Mouse (Mus musculus) ES-E14 (cell line): Measurements from ENCODE around the gene Pam. TPM values are rescaled to one million over a fixed set of nuclear protein-coding genes. Genes with fewer than 3 reads are reported as not detected.

Experiments
- DNase-seq: peaks from one replicate; pipeline ENCODE4 v3.0.0-alpha.2; 2013; ENCODE audit warnings: low read depth, low spot score
- H3K27ac ChIP-seq: 2 replicates; pipeline ENCODE4 v1.5.1; 2012; ENCODE audit warnings: low read depth, mild to moderate bottlenecking, low read length, moderate library complexity, mixed read lengths; ENCODE audit not compliant: poor library complexity, insufficient read depth, severe bottlenecking
- H3K36me3 ChIP-seq: 2 replicates; pipeline ENCODE4 v1.6.1; 2012; ENCODE audit warnings: mild to moderate bottlenecking, low read length, moderate library complexity, mixed read lengths; ENCODE audit not compliant: control insufficient read depth, poor library complexity, insufficient read depth, severe bottlenecking
- H3K4me1 ChIP-seq, 2 experiments: fragments of 150-350 bp in 1 of 2; sonication (generic) in 1 of 2; 2 replicates each; pipeline ENCODE4 v1.6.1; 2012; ENCODE audit warnings: low read length in 2 of 2, mild to moderate bottlenecking in 1 of 2, mixed read lengths in 1 of 2; ENCODE audit not compliant: control insufficient read depth in 2 of 2, insufficient read depth in 2 of 2, poor library complexity in 1 of 2
- H3K4me3 ChIP-seq, 2 experiments: fragments of 150-350 bp in 1 of 2; sonication (generic) in 1 of 2; 2 replicates each; pipeline ENCODE4 v1.5.1; 2012; ENCODE audit warnings: low read length in 2 of 2, low read depth in 1 of 2, mild to moderate bottlenecking in 1 of 2, mixed read lengths in 1 of 2; ENCODE audit not compliant: insufficient read depth in 1 of 2, poor library complexity in 1 of 2, severe bottlenecking in 1 of 2
- H3K9ac ChIP-seq: 2 replicates; pipeline ENCODE4 v1.6.1; 2012; ENCODE audit warnings: low read depth, mild to moderate bottlenecking, low read length, mixed read lengths; ENCODE audit not compliant: poor library complexity, insufficient read depth, severe bottlenecking
- H3K9me3 ChIP-seq: fragments of 150-350 bp; sonication (generic); 2 replicates; pipeline ENCODE4 v1.6.1; 2012; ENCODE audit warnings: low read depth, mild to moderate bottlenecking, low read length; ENCODE audit not compliant: control insufficient read depth, insufficient read depth
- CHD2 ChIP-seq: IDR thresholded peaks from 2 replicates; pipeline ENCODE4 v1.6.1; 2014; ENCODE audit warnings: mild to moderate bottlenecking, low read depth, low read length, inconsistent platforms
- HCFC1 ChIP-seq: IDR thresholded peaks from 2 replicates; pipeline ENCODE4 v1.6.1; 2012; ENCODE audit warnings: low read length, inconsistent platforms, borderline replicate concordance; ENCODE audit not compliant: insufficient read depth
- MAFK ChIP-seq: IDR thresholded peaks from 2 replicates; pipeline ENCODE4 v1.6.1; 2014; ENCODE audit warnings: mild to moderate bottlenecking, low read depth, low read length, inconsistent platforms; ENCODE audit not compliant: insufficient read depth
- ZC3H11A ChIP-seq: IDR thresholded peaks from 2 replicates; pipeline ENCODE4 v1.6.1; 2012; ENCODE audit warnings: low read depth, mild to moderate bottlenecking, inconsistent platforms, low read length, borderline replicate concordance
- ZNF384 ChIP-seq: IDR thresholded peaks from 2 replicates; pipeline ENCODE4 v1.6.1; 2012; ENCODE audit warnings: low read depth, low read length, inconsistent platforms
- in situ Hi-C, 2 experiments: fragments of 600-800 bp; cut with MboI; formaldehyde crosslinking; loops; one replicate each; pipeline ENCODE4 v1.15.1; 2025; ENCODE audit warnings: low sequenced_read_pairs in 2 of 2, inconsistent platforms in 1 of 2; ENCODE audit not compliant: unreplicated experiment in 2 of 2
- total RNA-seq: library from RNA; depleted of rRNA; stranded (reverse); fragments of 300-350 nt; gene quantifications from 2 replicates; pipeline ENCODE4 v1.2.3, GENCODE M21; 2012

Pam gene
- total RNA-seq, 1 experiment, result 16.0 TPM

GRCm38 (mm10) chr1:97929415-97930028 is 165.9 kb downstream of the Pam start:
- Histone ChIP-seq H3K9ac (no peak overlapping the region), H3K36me3 (no peaks in the 10 kb centered on the region), H3K27ac (no peak overlapping the region), H3K4me1 (no peaks in the 10 kb centered on the region), H3K4me3 (no peak overlapping the region), H3K9me3 (no peaks in the 10 kb centered on the region)
- DNase-seq, result no peak
- no peak for TF ChIP-seq ZNF384
- TF ChIP-seq CHD2, result no peak
- no peak for TF ChIP-seq HCFC1
- in situ Hi-C loops, result no loop called here

DNA sequence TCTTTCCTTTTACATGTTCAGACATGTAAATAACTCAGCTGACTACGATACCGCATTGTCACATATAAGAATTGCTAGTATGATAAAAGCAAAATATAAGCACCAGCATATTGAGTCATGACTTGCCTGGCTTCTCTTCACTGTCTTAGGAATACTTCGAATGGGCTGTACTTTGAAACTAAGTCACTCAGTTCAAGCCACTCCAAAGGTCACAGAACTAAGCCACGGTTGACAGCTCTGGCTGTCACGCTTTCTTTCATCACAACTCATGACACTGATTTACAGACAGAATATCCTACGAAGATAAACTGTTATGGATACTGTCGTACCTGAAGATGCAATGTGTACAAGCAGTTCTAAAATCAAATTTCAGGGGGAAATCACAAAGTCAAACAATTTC is 168.7 kb downstream of the Pam start:
- TF ChIP-seq HCFC1 (no peak), MAFK (no peak), ZNF384 (no peak), CHD2 (no peak), ZC3H11A (no peak)
- in situ Hi-C loops, result no loop called here
- H3K9me3 ChIP-seq, result no peaks in the 10 kb centered on the region

GRCm38 (mm10) chr1:97926017-97926540 is 169.4 kb downstream of the Pam start:
- TF ChIP-seq HCFC1 (no peak), MAFK (no peak), ZC3H11A (no peak), ZNF384 (no peak), CHD2 (no peak)
- Histone ChIP-seq H3K4me1 (no peaks in the 10 kb centered on the region), H3K27ac (no peak overlapping the region), H3K9ac (no peak overlapping the region), H3K9me3 (no peaks in the 10 kb centered on the region), H3K4me3 (no peak overlapping the region), H3K36me3 (no peaks in the 10 kb centered on the region)
- in situ Hi-C loops, result no loop called here
- no peak for DNase-seq

More for the DNA sequence above, 168.7 kb downstream of the Pam start:
- Histone ChIP-seq H3K36me3 (no peaks in the 10 kb centered on the region), H3K4me3 (no peak overlapping the region), H3K27ac (no peak overlapping the region), H3K9ac (no peak overlapping the region), H3K4me1 (no peaks in the 10 kb centered on the region)
- DNase-seq, result no peak

DNA sequence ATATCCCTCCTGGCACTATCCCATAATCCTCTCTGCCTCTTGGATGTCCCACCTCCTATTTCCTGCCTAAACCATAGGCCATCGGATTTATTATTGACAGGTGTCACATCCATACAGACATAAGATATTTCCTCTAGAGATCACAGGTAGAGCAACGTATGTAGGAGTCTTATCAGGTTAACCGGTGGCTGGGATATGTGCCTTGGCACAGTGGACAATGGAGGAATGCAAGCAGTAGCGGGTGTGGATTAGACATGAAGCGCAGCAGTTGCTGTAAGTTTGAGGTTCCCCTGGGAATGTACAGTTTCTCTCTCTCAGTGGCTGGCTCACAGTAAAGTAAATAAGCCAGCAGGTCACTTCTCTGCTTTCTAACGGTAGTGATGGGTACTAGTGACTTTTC is 173.1 kb downstream of the Pam start:
- H3K4me1 ChIP-seq, result no peaks in the 10 kb centered on the region
- DNase-seq, result no peak
- H3K36me3 ChIP-seq, result no peaks in the 10 kb centered on the region
- TF ChIP-seq ZC3H11A, result no peak
- no peak for TF ChIP-seq CHD2
- in situ Hi-C loops, result no loop called here
- H3K27ac ChIP-seq, result no peak overlapping the region
- H3K9me3 ChIP-seq, result no peaks in the 10 kb centered on the region
- no peak overlapping the region for H3K4me3 ChIP-seq
- no peak overlapping the region for H3K9ac ChIP-seq

GRCm38 (mm10) chr1:97921886-97922285 is 173.6 kb downstream of the Pam start:
- H3K9me3 ChIP-seq, result no peaks in the 10 kb centered on the region
- no peaks in the 10 kb centered on the region for H3K4me1 ChIP-seq
- H3K27ac ChIP-seq, result no peak overlapping the region
- no peak for TF ChIP-seq CHD2
- TF ChIP-seq ZC3H11A, result no peak
- TF ChIP-seq HCFC1, result no peak
- TF ChIP-seq ZNF384, result no peak
- no peak for TF ChIP-seq MAFK
- DNase-seq, result no peak
- no peak overlapping the region for H3K9ac ChIP-seq
- H3K36me3 ChIP-seq, result no peaks in the 10 kb centered on the region
- H3K4me3 ChIP-seq, result no peak overlapping the region
- in situ Hi-C loops, result no loop called here
